Mouse (Mus musculus) neutrophil, adult 65 days (primary cell): ENCODE data around the gene Clca3a2. TPM values are rescaled to one million over a fixed set of nuclear protein-coding genes. Genes with fewer than 3 reads are reported as not detected.

ENCODE experiments used
- total RNA-seq: library from RNA; stranded (reverse); gene quantifications from 2 replicates; pipeline ENCODE4 v1.2.4, GENCODE M21; 2023

Clca3a2 gene
- not detected in 2 replicates for total RNA-seq

GRCm38 (mm10) chr3:144819219-144819618, at the start of gene Clca3a2:
Gene Clca3a2, minus strand, starts transcription at chr3:144819494.

GRCm38 (mm10) chr3:144849014-144849556, 29.8 kb upstream of the Clca3a2 start, which contains the start of gene Clca3b:
Gene Clca3b, minus strand, starts transcription at chr3:144849357.

GRCm38 (mm10) chr3:144760592-144761309, 58.5 kb downstream of the Clca3a2 start, which contains the start of gene Clca3a1:
Gene Clca3a1, minus strand, starts transcription at chr3:144760977.

Other genes starting within 250 kb of the Clca3a2 start
- gene Hs2st1, start 249.3 kb downstream of the Clca3a2 start, total RNA-seq = 5.4 TPM in 2 replicates
- 93.2 and 99.3 TPM in 2 replicates for gene Selenof, start 249.2 kb downstream of the Clca3a2 start, total RNA-seq
- gene Sh3glb1, start 99.2 kb downstream of the Clca3a2 start, total RNA-seq = 186 and 198 TPM in 2 replicates
- gene Clca3a1, start 58.5 kb downstream of the Clca3a2 start, total RNA-seq = 0.13 TPM in 1 of 2 replicates, not detected in the other
- not detected in 2 replicates for gene Clca3b, start 29.9 kb upstream of the Clca3a2 start, total RNA-seq
- not detected in 2 replicates for gene Clca4b, start 113.0 kb upstream of the Clca3a2 start, total RNA-seq
- gene Clca4a, start 155.6 kb upstream of the Clca3a2 start, total RNA-seq = not detected in 2 replicates
- not detected in 2 replicates for gene Clca1, start 213.3 kb upstream of the Clca3a2 start, total RNA-seq